Mouse (Mus musculus) adrenal gland, postnatal 4 days (tissue): ENCODE results near the gene Gtf3a. TPM values are rescaled to one million over a fixed set of nuclear protein-coding genes. Genes with fewer than 3 reads are reported as not detected.
A peak's percentile ranks its signal among the peaks of the same experiment; 100 is the strongest.
"Not testable (repeated sequence)": the region's sequence is repeated elsewhere in the genome, so short reads cannot be mapped to it uniquely, and the experiment has no call there.

Experiments
- DNase-seq, 2 experiments: peaks; one replicate each; pipeline ENCODE4 v3.0.0; 2021 to 2022; ENCODE audit warnings: low spot score in 2 of 2, mixed read lengths in 2 of 2
- total RNA-seq, 2 experiments: library from RNA; stranded (reverse); gene quantifications; 2 replicates each; pipeline ENCODE4 v1.2.3; 2021

Gene Gtf3a
- total RNA-seq, 2 experiments from 2014 or later, result 40.7 to 45.2 TPM

GRCm38 (mm10) chr5:146933466-146933865, 15.0 kb upstream of the Gtf3a start:
- no peak for DNase-seq

- no peak for DNase-seq
Measured at GRCm38 (mm10) chr5:146937541-146938503, 10.6 kb upstream of the Gtf3a start.

- no peak for DNase-seq
Measured at GRCm38 (mm10) chr5:146939109-146939796, 9.2 kb upstream of the Gtf3a start.

GRCm38 (mm10) chr5:146940219-146940618, 8.2 kb upstream of the Gtf3a start:
- DNase-seq, result no peak

- DNase-seq, result not testable (repeated sequence)
Measured at GRCm38 (mm10) chr5:146941939-146942338, 6.5 kb upstream of the Gtf3a start.

GRCm38 (mm10) chr5:146942965-146943364, 5.5 kb upstream of the Gtf3a start:
- DNase-seq, result no peak

GRCm38 (mm10) chr5:146944568-146944967, 3.9 kb upstream of the Gtf3a start:
- DNase-seq, result no peak

- DNase-seq, result no peak
Measured at GRCm38 (mm10) chr5:146946682-146947081, 1.8 kb upstream of the Gtf3a start.

GRCm38 (mm10) chr5:146947497-146947896, 960 bp upstream of the Gtf3a start:
- no peak for DNase-seq

- no peak for DNase-seq
Measured at GRCm38 (mm10) chr5:146948041-146948507, 383 bp upstream of the Gtf3a start.

GRCm38 (mm10) chr5:146954576-146954975, 6.1 kb downstream of the Gtf3a start:
- DNase-seq, result no peak

- no peak for DNase-seq
Measured at GRCm38 (mm10) chr5:146955651-146956050, 7.2 kb downstream of the Gtf3a start.

GRCm38 (mm10) chr5:146956678-146957077, 8.2 kb downstream of the Gtf3a start:
- no peak for DNase-seq

- peak; percentile 49 to 62 for DNase-seq
Measured at GRCm38 (mm10) chr5:146963118-146963936, 14.9 kb downstream of the Gtf3a start, which contains the start of gene Mtif3. Gene Mtif3, minus strand, starts transcription at chr5:146963800.

- DNase-seq, result no peak
Measured at GRCm38 (mm10) chr5:146963937-146964278, 15.5 kb downstream of the Gtf3a start.

GRCm38 (mm10) chr5:146968695-146969393, 20.4 kb downstream of the Gtf3a start:
- DNase-seq, result no peak

- DNase-seq, result no peak
Measured at GRCm38 (mm10) chr5:146971776-146972561, 23.5 kb downstream of the Gtf3a start.

- DNase-seq, result no peak
Measured at GRCm38 (mm10) chr5:146973353-146973752, 24.9 kb downstream of the Gtf3a start.

GRCm38 (mm10) chr5:146973858-146974780, 25.7 kb downstream of the Gtf3a start:
- DNase-seq, result no peak
